Mouse (Mus musculus) mouse embryonic stem cell (cell line): ENCODE data around the gene Gzma.

ENCODE experiments used
- in situ Hi-C, 2 experiments: fragments of 300-500 bp; cut with MboI; formaldehyde crosslinking; loops; 1 replicate in 1 of 2; 3 replicates in 1 of 2; pipeline ENCODE4 v1.14.3; 2019 to 2020; ENCODE audit warnings: low sequenced_read_pairs in 2 of 2, low pct_unique_long_range_greater_than_20kb in 1 of 2, mixed read lengths in 1 of 2; ENCODE audit not compliant: unreplicated experiment in 1 of 2

Gene Gzma

GRCm38 (mm10) chr13:113047647-113048046 lies 53.1 kb downstream of the Gzma start:
- in situ Hi-C loops: loop anchor here (10.0 kb wide), 1 partner anchor 207 kb away; no protein-coding TSS in a partner anchor

DNA sequence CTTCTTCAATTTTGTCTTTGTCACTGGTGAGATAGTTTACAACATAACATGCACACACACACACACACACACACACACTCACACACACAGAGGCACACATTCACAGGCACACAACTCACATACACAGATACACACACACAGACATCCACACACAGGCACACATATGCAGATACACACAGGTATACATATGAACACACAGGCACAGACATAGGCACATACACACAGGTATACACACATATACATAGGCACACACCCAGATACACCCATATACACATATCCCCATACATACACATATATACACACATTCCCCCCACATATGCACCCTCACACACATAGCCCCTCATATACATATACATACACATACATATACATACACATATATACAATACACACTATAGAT lies 53.8 kb downstream of the Gzma start:
- in situ Hi-C loops: loop anchor here (10.0 kb wide), 1 partner anchor 208 kb away; no protein-coding TSS in a partner anchor

DNA sequence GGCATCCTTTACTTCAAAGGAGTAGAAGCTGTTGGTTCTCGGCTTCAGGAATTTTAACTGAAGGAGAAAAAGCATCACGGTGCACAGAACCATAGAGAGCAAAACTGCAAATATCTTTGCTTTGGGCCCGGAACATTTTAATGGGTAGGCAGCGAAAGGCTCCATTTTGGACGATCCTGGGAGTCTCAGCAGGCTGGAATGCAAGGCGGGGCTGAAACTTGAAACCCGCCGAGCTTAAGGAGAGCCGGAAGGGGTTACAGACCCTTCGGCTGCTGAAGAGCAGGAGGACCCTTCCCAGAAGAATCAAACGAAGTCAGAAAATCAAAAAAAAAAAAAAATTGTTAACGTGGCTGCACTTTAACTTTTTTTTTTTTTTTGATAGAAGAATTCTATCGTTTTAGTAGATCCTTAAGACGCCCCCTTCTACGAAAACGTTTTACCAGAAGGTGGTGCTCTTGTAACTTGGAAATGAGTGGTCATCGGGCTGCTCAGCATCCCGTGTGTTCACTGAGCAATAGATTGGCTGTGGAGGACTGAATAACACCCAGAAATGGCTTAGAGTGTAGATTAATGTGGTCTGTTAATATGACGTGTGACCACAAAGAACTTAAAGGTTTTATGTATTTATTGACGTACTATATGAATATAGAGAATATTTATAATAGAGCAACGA lies 54.4 kb downstream of the Gzma start, which contains the start of gene Gpx8:
TSS of gene Gpx8 (minus strand) at position 200 of the 673 bp plus-strand sequence.
- in situ Hi-C loops: loop anchor here (10.0 kb wide), 1 partner anchor 208 kb away; no protein-coding TSS in a partner anchor

- in situ Hi-C loops: loop anchor here (10.0 kb wide), 1 partner anchor 209 kb away; no protein-coding TSS in a partner anchor
Measured at GRCm38 (mm10) chr13:113045458-113046110, 55.2 kb downstream of the Gzma start.

DNA sequence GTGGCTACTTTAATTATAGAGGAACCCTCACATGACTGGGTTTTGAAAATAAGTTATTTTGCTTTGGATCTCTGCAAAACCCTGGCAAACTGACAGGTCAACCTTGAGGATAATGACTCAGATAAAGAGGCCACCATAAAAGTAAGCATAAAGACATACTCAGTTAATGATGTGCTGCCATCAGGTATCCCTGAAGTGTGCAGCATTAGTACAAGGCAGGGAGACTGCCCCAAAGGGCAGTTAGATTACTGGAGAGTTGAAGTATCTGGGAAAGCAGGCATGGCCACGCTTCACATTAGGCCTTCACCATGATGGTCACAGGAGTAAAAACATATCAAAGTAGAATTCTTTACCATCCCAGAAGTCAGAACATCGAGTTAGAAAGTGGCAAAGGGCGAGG lies 55.9 kb downstream of the Gzma start:
- in situ Hi-C loops: loop anchor here (10.0 kb wide), 1 partner anchor 210 kb away; no protein-coding TSS in a partner anchor
